In the genomic region with DNA sequence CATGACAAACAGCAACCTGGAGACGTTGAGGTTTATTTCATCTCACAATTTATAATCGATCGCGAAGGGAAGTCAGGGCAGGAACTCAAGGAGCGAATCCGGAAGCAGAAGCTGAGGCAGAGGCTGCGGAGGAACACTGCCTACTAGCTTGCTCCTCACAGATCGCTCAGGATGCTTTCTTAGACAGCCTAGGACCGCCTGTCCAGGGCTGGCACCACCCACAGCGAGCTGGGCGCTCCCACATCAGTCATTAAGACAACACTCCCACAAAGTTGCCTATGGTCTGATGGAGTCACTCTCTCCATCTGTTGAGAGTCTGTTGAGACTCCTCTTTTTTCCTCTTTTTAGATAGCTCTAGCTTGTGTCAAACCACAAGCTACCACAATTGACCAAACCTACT, we compare ENCODE assay signal across 18 mouse cellular contexts. TPM values are rescaled to one million over a fixed set of nuclear protein-coding genes. Genes with fewer than 3 reads are reported as not detected.
DNase-seq lines count a peak whose midpoint lies in the region; ATAC-seq and TF ChIP-seq lines count a peak whose summit lies in the region.
"Had no signal": no experiment of that assay in that cellular context is flagged by ENCODE, and none has a peak within 500 bp of the region (broad histone marks: within the 10 kb centered on the region; RNA-seq: fewer than 3 reads in every experiment).

No protein-coding gene starts in this region.

- H3K27me3 ChIP-seq in heart, embryonic 10.5 days (ENCODE audit: insufficient read depth, poor library complexity, severe bottlenecking) = no peaks in the 10 kb centered on the region
- no peaks in the 10 kb centered on the region for H3K27me3 ChIP-seq in lung, embryonic 15.5 days
- H3K27me3 ChIP-seq in lung, postnatal 0 days (replicated peaks; ENCODE audit: insufficient read depth, low read length) = no peaks in the 10 kb centered on the region
- H3K27me3 ChIP-seq in splenic B cell, adult 2 months (ENCODE audit: control insufficient read depth, insufficient read depth, low read length, poor library complexity, severe bottlenecking) = no peaks in the 10 kb centered on the region

- H3K4me3 ChIP-seq in heart, embryonic 10.5 days = no peak overlapping the region
- no peak overlapping the region for H3K4me3 ChIP-seq in lung, embryonic 15.5 days
- H3K4me3 ChIP-seq in lung, postnatal 0 days (ENCODE audit: low read depth, low read length) = no peak overlapping the region
- H3K4me3 ChIP-seq: erythroblast, embryonic 14.5 days; limb, embryonic 10.5 days had no signal

- no peak for ATAC-seq in lung, embryonic 15.5 days (ENCODE audit: borderline replicate concordance, extremely low read depth, low FRiP score, low TSS enrichment)
- ATAC-seq in lung, postnatal 0 days = no peak
- peak; percentile 22 to 48; a peak in 1 of 4 replicates for ATAC-seq in hematopoietic stem cell, adult 5-6 weeks (replicated peaks in 1 of 2; ENCODE audit: insufficient read depth in 1 of 2, low FRiP score in 2 of 2, low TSS enrichment in 1 of 2, low read depth in 1 of 2, poor library complexity in 2 of 2, severe bottlenecking in 2 of 2)
- no peak for ATAC-seq in frontal cortex, adult (ENCODE audit: low TSS enrichment)
- ATAC-seq: forebrain, embryonic 16.5 days; hindbrain, postnatal 0 days had no signal

- TF ChIP-seq EP300 in lung, postnatal 0 days (IDR thresholded peaks at IDR 0.05) = no peak

- H3K9me3 ChIP-seq in heart, embryonic 10.5 days = no peaks in the 10 kb centered on the region
- H3K9me3 ChIP-seq in lung, embryonic 15.5 days = no peaks in the 10 kb centered on the region
- no peaks in the 10 kb centered on the region for H3K9me3 ChIP-seq in lung, postnatal 0 days (ENCODE audit: low read length)
- H3K9me3 ChIP-seq: G1E; limb, embryonic 10.5 days had no signal

- H3K4me1 ChIP-seq in heart, embryonic 10.5 days = peaks cover 8% of the 10 kb centered on the region; the same call in 1 of the 2 replicates
- H3K4me1 ChIP-seq in lung, embryonic 15.5 days = 0 out of 2 replicates have a peak, but pooled peaks cover 3% of the 10 kb centered on the region
- H3K4me1 ChIP-seq in lung, postnatal 0 days (ENCODE audit: insufficient read depth, low read depth, low read length) = no peaks in the 10 kb centered on the region

- no peaks in the 10 kb centered on the region for H3K36me3 ChIP-seq in heart, embryonic 10.5 days
- no peaks in the 10 kb centered on the region for H3K36me3 ChIP-seq in lung, embryonic 15.5 days
- H3K36me3 ChIP-seq in lung, postnatal 0 days (ENCODE audit: insufficient read depth, low read length) = no peaks in the 10 kb centered on the region
- H3K36me3 ChIP-seq in splenic B cell, adult 2 months (ENCODE audit: control insufficient read depth, insufficient read depth, low read length, poor library complexity, severe bottlenecking) = no peaks in the 10 kb centered on the region
- H3K36me3 ChIP-seq: G1E; limb, embryonic 10.5 days had no signal

- intact Hi-C loops in gastrocnemius, postnatal 36 days (cut with DNase I) = no loop called here

- TF ChIP-seq CTCF in lung, postnatal 0 days (IDR thresholded peaks at IDR 0.05) = no peak

- DNase-seq in heart, adult 11 months = peak; percentile 71
- no peak for DNase-seq in heart, embryonic 10.5 days (ENCODE audit: low spot score)
- no peak for DNase-seq in lung, postnatal 0 days (ENCODE audit: low spot score)
- peak; percentile 4 for DNase-seq in splenic B cell, adult 2 months (ENCODE audit: low read depth, low spot score)
- DNase-seq in gastrocnemius, postnatal 36 days = no peak
- DNase-seq: adrenal gland, postnatal 14 days; cerebellum, postnatal 36 days; heart, postnatal 10 days; kidney, postnatal 36 days; lung, adult 2 months had no signal

- H3K9ac ChIP-seq in lung, embryonic 15.5 days = no peak overlapping the region
- H3K9ac ChIP-seq in lung, postnatal 0 days (replicated peaks; ENCODE audit: low read depth) = no peak overlapping the region

- WGBS in heart, embryonic 10.5 days = 62% methylated on average over 11 of the region's 11 CpGs
- WGBS in lung, embryonic 15.5 days = 45% methylated on average over 11 of the region's 11 CpGs
- whole genome bisulfite sequencing in lung, postnatal 0 days = 46% methylated on average over 11 of the region's 11 CpGs

- H3K4me2 ChIP-seq in lung, embryonic 15.5 days = 0 out of 2 replicates have a peak overlapping the region, but pooled peaks have one; percentile 9
- no peak overlapping the region for H3K4me2 ChIP-seq in lung, postnatal 0 days (replicated peaks; ENCODE audit: low read depth, low read length)

- no peak overlapping the region for H3K27ac ChIP-seq in heart, embryonic 10.5 days
- H3K27ac ChIP-seq in lung, embryonic 15.5 days = no peak overlapping the region
- no peak overlapping the region for H3K27ac ChIP-seq in lung, postnatal 0 days (ENCODE audit: low read length)
- H3K27ac ChIP-seq: hindbrain, postnatal 0 days; limb, embryonic 10.5 days had no signal

RNA-seq across cellular contexts. Expression of gene Nmnat2, which starts 20.8 kb away (rescaled TPM):
- 0.28 and 1.0 TPM in 2 replicates for polyA plus RNA-seq in heart, embryonic 10.5 days (2016; fragmentation: Nextera tagmentation; extraction: Ambion mirVana)
- 4.3 and 5.0 TPM in 2 replicates for polyA plus RNA-seq in lung, embryonic 15.5 days (2015; fragmentation: Nextera tagmentation; extraction: Ambion mirVana)
- 4.5 and 4.8 TPM in 2 replicates for polyA plus RNA-seq in lung, postnatal 0 days (2015; fragmentation: Nextera tagmentation; extraction: Ambion mirVana)
- total RNA-seq in hematopoietic stem cell, adult 5-6 weeks (2017) = not detected in 2 replicates
- under 1 TPM; 0.38 to 0.42 TPM for total RNA-seq in gastrocnemius, postnatal 36 days (2021)
- polyA plus RNA-seq: erythroblast, embryonic 14.5 days; G1E had no signal

RNA-seq across cellular contexts. Expression of gene Smg7, which starts 31.5 kb away (rescaled TPM):
- polyA plus RNA-seq in heart, embryonic 10.5 days (2016; fragmentation: Nextera tagmentation; extraction: Ambion mirVana) = 25.9 and 30.0 TPM in 2 replicates
- polyA plus RNA-seq in lung, embryonic 15.5 days (2015; fragmentation: Nextera tagmentation; extraction: Ambion mirVana) = 29.7 and 31.2 TPM in 2 replicates
- polyA plus RNA-seq in lung, postnatal 0 days (2015; fragmentation: Nextera tagmentation; extraction: Ambion mirVana) = 14.4 and 14.9 TPM in 2 replicates
- 40.1 and 42.6 TPM in 2 replicates for total RNA-seq in hematopoietic stem cell, adult 5-6 weeks (2017)
- total RNA-seq in gastrocnemius, postnatal 36 days (2021) = 10 to 100 TPM; 33.5 to 34.4 TPM

Comparison
In these comparisons a context has a peak if more than half of its experiments do, and no peak if none do; other contexts are left out.
1. DNase-seq: peak in heart, adult 11 months (single experiment) and splenic B cell, adult 2 months (single experiment); none in heart, embryonic 10.5 days (single experiment), lung, postnatal 0 days (single experiment) and gastrocnemius, postnatal 36 days (0 of 2).
2. ATAC-seq: peak in hematopoietic stem cell, adult 5-6 weeks (2 of 2); none in lung, embryonic 15.5 days (single experiment), lung, postnatal 0 days (single experiment) and frontal cortex, adult (single experiment).